Mouse (Mus musculus) liver, postnatal 0 days (tissue): ENCODE data around the gene Trpm3.

Source experiments
- CTCF ChIP-seq: sonication (generic); IDR thresholded peaks from 2 replicates; pipeline ENCODE4 v1.5.1; 2016; ENCODE audit warnings: antibody characterized with exemption, low read depth
- EP300 ChIP-seq: IDR thresholded peaks from 2 replicates; pipeline ENCODE4 v1.6.1; 2016; ENCODE audit warnings: antibody characterized with exemption, low read depth, mild to moderate bottlenecking

- TF ChIP-seq CTCF (no peak), EP300 (no peak)
Measured at GRCm38 (mm10) chr19:22754071-22754470, 615.2 kb downstream of the Trpm3 start.
